ENCODE assay signal across 9 mouse cellular contexts in the genomic region with DNA sequence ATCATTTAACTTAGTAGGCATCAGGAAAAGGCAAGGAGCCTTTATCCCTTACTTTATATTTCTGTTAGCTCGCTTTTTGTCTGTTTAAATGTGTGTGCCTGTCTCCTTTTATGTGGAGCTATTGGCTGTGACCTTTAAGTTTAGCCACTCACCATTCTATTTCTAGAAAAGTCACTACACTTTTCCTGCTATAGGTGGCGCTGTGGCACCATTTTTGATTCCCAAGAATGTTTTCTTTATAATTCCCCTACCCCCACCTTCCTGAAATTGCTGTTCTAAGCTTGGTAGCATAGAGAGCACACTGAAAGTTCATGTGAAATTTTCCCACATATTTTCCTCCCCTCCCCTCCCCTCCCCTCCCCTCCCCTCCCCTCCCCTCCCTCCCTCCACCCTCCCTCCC. TPM values are rescaled to one million over a fixed set of nuclear protein-coding genes. Genes with fewer than 3 reads are reported as not detected.
A peak's percentile ranks its signal among the peaks of the same experiment; 100 is the strongest.
DNase-seq lines count a peak whose midpoint lies in the region; TF ChIP-seq lines count a peak whose summit lies in the region.
"Had no signal": no experiment of that assay in that cellular context is flagged by ENCODE, and none has a peak within 500 bp of the region (broad histone marks: within the 10 kb centered on the region; RNA-seq: fewer than 3 reads in every experiment).

No protein-coding gene starts in this region.

- H3K27me3 ChIP-seq in heart, embryonic 10.5 days (ENCODE audit: insufficient read depth, poor library complexity, severe bottlenecking), result no peaks in the 10 kb centered on the region
- H3K27me3 ChIP-seq: neural tube, embryonic 13.5 days had no signal

- H3K36me3 ChIP-seq in heart, embryonic 10.5 days, result peaks cover 56% of the 10 kb centered on the region

- DNase-seq in heart, adult 11 months, result peak; percentile 76
- no peak for DNase-seq in heart, embryonic 10.5 days (ENCODE audit: low spot score)
- DNase-seq in urinary bladder, postnatal 14 days (ENCODE audit: low spot score), result peak; percentile 58
- DNase-seq in urinary bladder, postnatal 10 days (ENCODE audit: low spot score), result no peak
- peak; percentile 83 for DNase-seq in heart, postnatal 4 days
- peak; percentile 58 for DNase-seq in lung, adult 2 months
- peak; percentile 41 for DNase-seq in thymus, postnatal 4 days

- no peaks in the 10 kb centered on the region for H3K9me3 ChIP-seq in heart, embryonic 10.5 days
- H3K9me3 ChIP-seq: neural tube, embryonic 13.5 days had no signal

- 19% methylated on average over 2 of the region's 2 CpGs for WGBS in heart, embryonic 10.5 days
- WGBS in lung, adult 2 months, result 25% methylated on average over 2 of the region's 2 CpGs

- no peak for TF ChIP-seq POLR2A in cortical plate, adult 2 months (IDR thresholded peaks at IDR 0.05; ENCODE audit: extremely low read depth, insufficient read depth, low read length)
- TF ChIP-seq POLR2A in lung, adult 2 months (IDR thresholded peaks at IDR 0.05; ENCODE audit: borderline replicate concordance, extremely low read depth, low read depth, low read length), result no peak

- H3K4me3 ChIP-seq in heart, embryonic 10.5 days, result no peak overlapping the region
- H3K4me3 ChIP-seq in cortical plate, adult 2 months (ENCODE audit: insufficient read depth, low read length), result no peak overlapping the region
- H3K4me3 ChIP-seq in lung, adult 2 months (replicated peaks; ENCODE audit: extremely low read depth, low read depth, low read length), result no peak overlapping the region
- H3K4me3 ChIP-seq: neural tube, embryonic 13.5 days had no signal

- no peaks in the 10 kb centered on the region for H3K4me1 ChIP-seq in heart, embryonic 10.5 days
- H3K4me1 ChIP-seq in cortical plate, adult 2 months (ENCODE audit: control insufficient read depth, insufficient read depth, low read length), result peaks cover 2% of the 10 kb centered on the region; the same call in 1 of the 2 replicates
- no peaks in the 10 kb centered on the region for H3K4me1 ChIP-seq in lung, adult 2 months (ENCODE audit: control insufficient read depth, insufficient read depth, low read length)
- H3K4me1 ChIP-seq: neural tube, embryonic 13.5 days had no signal

- peak; percentile 12; the same call in 1 of the 2 replicates for TF ChIP-seq CTCF in cortical plate, adult 2 months (IDR thresholded peaks at IDR 0.05; ENCODE audit: extremely low read depth, insufficient read depth, low read length)
- TF ChIP-seq CTCF in lung, adult 2 months (IDR thresholded peaks at IDR 0.05; ENCODE audit: insufficient read depth, low read length), result no peak

- no peak overlapping the region for H3K27ac ChIP-seq in heart, embryonic 10.5 days
- H3K27ac ChIP-seq in cortical plate, adult 2 months (ENCODE audit: insufficient read depth, low read length), result no peak overlapping the region
- H3K27ac ChIP-seq: neural tube, embryonic 13.5 days had no signal

RNA-seq across cellular contexts. Expression of gene Mrc2, which starts 22.3 kb away (rescaled TPM):
- polyA plus RNA-seq in heart, embryonic 10.5 days (2016; fragmentation: Nextera tagmentation; extraction: Ambion mirVana), result 10.0 and 14.3 TPM in 2 replicates
- 4.8 and 6.0 TPM in 2 replicates for polyA plus RNA-seq in cortical plate, adult 2 months (2012; rRNA removed)
- 10 to 100 TPM; 31.5 to 32.8 TPM for total RNA-seq in heart, postnatal 4 days (2021)
- 77.0 and 91.8 TPM in 2 replicates for polyA plus RNA-seq in lung, adult 2 months (2012; rRNA removed)

Comparison
In these comparisons a context has a peak if more than half of its experiments do, and no peak if none do; other contexts are left out.
1. DNase-seq: peak in heart, adult 11 months (single experiment), urinary bladder, postnatal 14 days (single experiment), heart, postnatal 4 days (single experiment), lung, adult 2 months (single experiment) and thymus, postnatal 4 days (single experiment); none in heart, embryonic 10.5 days (single experiment) and urinary bladder, postnatal 10 days (single experiment).